Mouse (Mus musculus) thymus, postnatal 4 days (tissue): ENCODE measurements around the gene Ggct.
"Not testable (repeated sequence)": the region's sequence is repeated elsewhere in the genome, so short reads cannot be mapped to it uniquely, and the experiment has no call there.

ENCODE experiments used
- DNase-seq: peaks from one replicate; pipeline ENCODE4 v3.0.0; 2021

The Ggct gene

GRCm38 (mm10) chr6:54992141-54992540, 609 bp downstream of the Ggct start:
- DNase-seq: no peak

- no peak for DNase-seq
These were observed 1.6 kb downstream of the Ggct start for GRCm38 (mm10) chr6:54991189-54991588.

- no peak for DNase-seq
These were observed 4.6 kb downstream of the Ggct start for GRCm38 (mm10) chr6:54988141-54988540.

GRCm38 (mm10) chr6:54984096-54984495, 8.7 kb downstream of the Ggct start:
- no peak for DNase-seq

GRCm38 (mm10) chr6:54983526-54984050, 9.2 kb downstream of the Ggct start:
- no peak for DNase-seq

- no peak for DNase-seq
These were observed 13.3 kb downstream of the Ggct start for GRCm38 (mm10) chr6:54979426-54979825.

GRCm38 (mm10) chr6:54975616-54976015, 17.1 kb downstream of the Ggct start:
- DNase-seq: no peak

- DNase-seq: peak; percentile 70
These were observed 18.2 kb downstream of the Ggct start for GRCm38 (mm10) chr6:54974501-54974900.

GRCm38 (mm10) chr6:54972929-54973211, 19.9 kb downstream of the Ggct start:
- DNase-seq: peak; percentile 35

- DNase-seq: peak; percentile 74
These were observed 20.4 kb downstream of the Ggct start, which contains the start of gene Nod1 for GRCm38 (mm10) chr6:54972111-54972928. Nod1 (minus strand) TSS chr6:54972612.

GRCm38 (mm10) chr6:54971731-54972110, 21.0 kb downstream of the Ggct start:
- no peak for DNase-seq

GRCm38 (mm10) chr6:54970506-54970905, 22.2 kb downstream of the Ggct start:
- DNase-seq: no peak

- DNase-seq: no peak
These were observed 22.9 kb downstream of the Ggct start for GRCm38 (mm10) chr6:54969801-54970200.

- DNase-seq: no peak
These were observed 25.2 kb downstream of the Ggct start for GRCm38 (mm10) chr6:54967591-54967990.

- DNase-seq: no peak
These were observed 27.5 kb downstream of the Ggct start for GRCm38 (mm10) chr6:54965234-54965633.

- DNase-seq: no peak
These were observed 28.0 kb downstream of the Ggct start for GRCm38 (mm10) chr6:54964755-54965154.

- DNase-seq: no peak
These were observed 29.2 kb downstream of the Ggct start for GRCm38 (mm10) chr6:54963599-54963998.

- no peak for DNase-seq
These were observed 35.1 kb downstream of the Ggct start for GRCm38 (mm10) chr6:54957655-54958054.

GRCm38 (mm10) chr6:54956425-54956824, 36.3 kb downstream of the Ggct start:
- no peak for DNase-seq

GRCm38 (mm10) chr6:54955949-54956348, 36.8 kb downstream of the Ggct start:
- no peak for DNase-seq

- no peak for DNase-seq
These were observed 37.9 kb downstream of the Ggct start for GRCm38 (mm10) chr6:54954659-54955414.

GRCm38 (mm10) chr6:54953399-54953798, 39.4 kb downstream of the Ggct start:
- not testable (repeated sequence) for DNase-seq

GRCm38 (mm10) chr6:54952542-54952941, 40.2 kb downstream of the Ggct start:
- no peak for DNase-seq

GRCm38 (mm10) chr6:54948682-54949081, 44.1 kb downstream of the Ggct start:
- DNase-seq: no peak
